Mouse (Mus musculus): ENCODE measurements around the gene Gtf3c2.

GRCm38 (mm10) chr5:31203866-31204265 lies 23.9 kb upstream of the Gtf3c2 start:
- TF ChIP-seq CTCF (IDR thresholded peaks at IDR 0.05; ENCODE audit: control insufficient read depth, insufficient read depth, insufficient read length): no peak
- TF ChIP-seq MYOG (IDR thresholded peaks at IDR 0.05; ENCODE audit: control insufficient read depth, extremely low read depth, insufficient read length): no peak
